Mouse (Mus musculus) large intestine, adult 2 months (tissue): Measurements from ENCODE around the gene Pramel6. TPM values are rescaled to one million over a fixed set of nuclear protein-coding genes. Genes with fewer than 3 reads are reported as not detected.
"Not testable (repeated sequence)": the region's sequence is repeated elsewhere in the genome, so short reads cannot be mapped to it uniquely, and the experiment has no call there.

Experiments used
- DNase-seq: peaks from one replicate; pipeline ENCODE4 v3.0.0-alpha.2; 2012; ENCODE audit warnings: low read depth, low spot score
- WGBS: fragments of 180-500 bp; shearing (Covaris S2); methylation state at CpG from one replicate; pipeline ENCODE4 v1.1.7; 2018; 5-methylcytosine and 5-hydroxymethylcytosine counted together
- polyA plus RNA-seq: library from polyadenylated mRNA; depleted of rRNA; stranded (reverse); fragments of >200 nt; gene quantifications from 2 replicates; pipeline ENCODE4 v1.2.3, GENCODE M21; 2012; rRNA removed

Pramel6 gene
- not detected in 2 replicates for polyA plus RNA-seq

- no peak for DNase-seq
- WGBS: 80% methylated on average over 6 of the region's 6 CpGs
These were observed at the start of gene Pramel6 for GRCm38 (mm10) chr2:87506265-87506664. Gene Pramel6 (plus strand): TSS chr2:87506565.

DNA sequence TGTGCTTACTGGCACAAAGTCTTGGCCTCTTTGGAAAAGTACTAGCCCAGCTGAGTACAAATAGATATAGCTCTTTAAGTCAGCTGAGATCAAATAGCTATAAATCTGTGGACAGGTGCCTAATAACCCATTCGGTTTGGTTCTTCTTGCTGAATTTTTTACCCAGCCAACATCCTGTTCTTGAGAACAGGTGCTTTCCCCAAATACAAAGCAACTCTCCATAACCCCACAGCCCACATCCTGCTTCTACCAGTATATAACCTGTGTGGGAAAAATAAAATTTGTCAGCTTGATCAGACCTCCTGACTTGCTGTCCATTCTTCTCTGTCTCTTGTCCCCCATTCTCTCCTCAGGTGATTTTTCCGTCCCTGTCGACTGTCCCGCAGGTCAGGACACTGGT is 44.6 kb upstream of the Pramel6 start:
- 86% methylated on average over 4 of the region's 4 CpGs for WGBS
- no peak for DNase-seq

DNA sequence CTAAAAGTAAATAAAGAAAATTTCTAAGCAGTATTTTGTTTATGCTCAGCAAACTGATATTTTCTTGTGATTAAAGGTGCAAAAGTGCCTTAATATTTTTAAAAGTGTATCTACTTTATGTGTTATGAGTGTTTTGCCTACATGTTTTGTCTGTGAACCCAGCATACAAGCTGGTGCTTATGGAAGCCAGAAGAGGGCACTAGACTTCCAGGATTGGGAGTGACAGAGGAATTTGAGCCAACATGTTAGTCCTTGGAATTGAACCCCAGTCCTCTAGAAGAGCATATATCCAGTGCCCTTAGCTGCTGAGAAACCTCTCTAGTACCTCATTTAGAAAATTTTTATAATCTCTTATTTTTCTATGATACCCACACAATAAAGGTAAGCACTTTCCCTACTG is 26.2 kb upstream of the Pramel6 start:
- DNase-seq: no peak

DNA sequence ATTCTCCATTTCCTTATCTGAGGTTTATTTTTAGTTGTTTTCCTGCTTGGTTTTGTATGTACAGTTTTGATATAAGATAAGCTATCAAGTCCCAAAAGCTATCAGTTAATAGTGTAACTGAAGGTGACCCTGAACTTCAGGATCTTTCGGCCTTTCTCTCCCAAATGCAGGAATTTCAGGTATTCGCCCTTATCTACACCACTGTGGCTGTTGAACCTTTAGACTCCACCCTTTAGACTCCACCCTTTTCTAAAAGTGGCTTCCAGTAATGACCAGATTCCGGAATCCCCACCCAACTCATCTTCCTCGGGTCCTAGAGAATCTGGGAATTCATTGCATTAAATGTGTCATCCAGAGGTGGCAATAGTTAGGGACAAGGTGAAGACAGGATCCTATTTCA is 25.2 kb upstream of the Pramel6 start:
- WGBS: 75% methylated on average over 4 of the region's 4 CpGs
- no peak for DNase-seq

DNA sequence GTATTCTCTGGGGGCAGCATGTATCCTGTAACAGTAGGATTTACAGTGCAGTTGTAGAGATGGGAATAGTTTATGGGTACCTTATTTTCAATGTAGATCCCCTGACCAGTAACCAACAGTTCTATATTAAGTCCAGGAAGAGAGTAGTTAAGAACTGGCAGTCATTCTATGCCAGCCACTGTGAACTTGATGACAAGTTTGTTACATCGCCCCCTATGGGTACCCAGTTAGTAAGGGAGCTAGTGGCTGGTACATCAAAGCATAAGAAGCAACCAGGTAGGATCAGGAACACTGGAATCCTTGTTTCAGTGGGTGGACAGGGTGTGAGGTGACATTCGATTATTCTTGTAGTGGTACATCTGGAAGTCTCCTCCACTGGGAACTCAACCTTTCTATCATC is 24.1 kb upstream of the Pramel6 start:
- no peak for DNase-seq
- WGBS: 63% methylated on average over 2 of the region's 2 CpGs

DNA sequence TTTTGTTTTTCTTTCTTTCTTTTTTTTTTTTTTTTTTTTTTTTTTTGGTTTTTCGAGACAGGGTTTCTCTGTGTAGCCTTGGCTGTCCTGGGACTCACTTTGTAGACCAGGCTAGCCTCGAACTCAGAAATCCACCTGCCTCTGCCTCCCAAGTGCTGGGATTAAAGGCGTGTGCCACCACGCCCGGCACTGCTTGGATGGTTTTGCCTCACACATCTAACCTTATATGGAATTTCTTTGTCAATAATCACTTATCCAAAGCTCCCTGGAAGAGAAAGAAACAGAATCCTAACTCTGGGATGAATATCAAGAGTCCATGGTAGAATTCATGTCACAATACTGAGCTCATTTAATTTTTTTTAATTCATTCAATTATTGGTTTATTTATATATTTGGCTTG is 9.4 kb upstream of the Pramel6 start, which contains the start of gene Pramel7:
Pramel7 (minus strand) TSS at position 101 of the 400 bp plus-strand sequence.
- WGBS: 87% methylated on average over 4 of the region's 5 CpGs
- DNase-seq: not testable (repeated sequence)

- 83% methylated on average over 2 of the region's 2 CpGs for WGBS
These were observed 8.7 kb downstream of the Pramel6 start for GRCm38 (mm10) chr2:87515046-87515445.

DNA sequence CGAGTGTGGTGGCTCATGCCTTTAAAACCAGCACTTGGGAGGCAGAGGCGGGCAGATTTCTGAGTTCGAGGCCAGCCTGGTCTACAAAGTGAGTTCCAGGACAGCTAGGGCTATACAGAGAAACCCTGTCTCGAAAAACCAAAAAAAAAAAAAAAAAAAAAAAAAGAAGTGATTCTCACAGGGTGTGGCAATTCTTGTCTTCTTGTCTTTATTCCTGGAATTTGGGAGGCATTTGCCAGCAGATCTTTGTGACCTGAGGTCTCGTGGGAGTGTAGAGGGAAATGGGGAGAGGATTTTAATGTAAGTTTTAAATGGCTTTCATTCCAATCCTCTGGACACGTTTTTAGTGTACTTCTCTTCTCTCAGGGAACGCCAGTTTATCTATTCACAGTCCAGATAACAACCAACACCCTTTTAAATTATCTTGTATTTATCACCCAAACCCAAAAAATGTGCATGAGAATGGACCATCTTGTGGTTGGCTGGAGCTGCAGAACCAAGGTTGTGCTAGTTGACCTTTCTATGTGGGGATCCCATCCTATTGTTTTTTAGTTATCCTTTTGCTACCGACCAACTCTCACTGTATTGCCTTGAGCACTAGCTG is 9.2 kb downstream of the Pramel6 start:
- no peak for DNase-seq
- WGBS: 66% methylated on average over 8 of the region's 8 CpGs

More at GRCm38 (mm10) chr2:87515046-87515445, 8.7 kb downstream of the Pramel6 start:
- no peak for DNase-seq

GRCm38 (mm10) chr2:87516581-87516980 is 10.2 kb downstream of the Pramel6 start:
- WGBS: 81% methylated on average over 3 of the region's 3 CpGs
- no peak for DNase-seq

DNA sequence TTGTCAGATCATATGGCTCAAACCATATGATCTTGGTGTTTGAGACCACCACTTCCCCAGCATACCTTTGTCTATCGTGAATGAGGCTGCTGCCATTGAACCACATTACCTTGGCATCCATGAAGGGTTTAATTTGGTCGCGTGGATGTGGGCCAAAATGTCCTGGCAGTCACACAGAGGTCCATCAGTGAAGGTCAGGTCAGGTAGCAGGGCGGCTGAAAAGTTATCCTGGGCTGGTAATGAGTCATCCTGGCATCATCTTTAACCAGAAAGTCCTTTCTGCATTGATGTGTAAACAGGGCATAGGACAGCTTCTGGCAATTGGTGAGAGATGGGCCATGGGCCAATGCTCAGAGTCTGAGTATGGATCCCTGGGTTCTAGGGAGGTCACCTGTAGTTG is 14.3 kb downstream of the Pramel6 start:
- 82% methylated on average over 4 of the region's 4 CpGs for WGBS
- no peak for DNase-seq

- 40% methylated on average over 39 of the region's 39 CpGs for WGBS
- not testable (repeated sequence) for DNase-seq
These were observed 19.7 kb downstream of the Pramel6 start for GRCm38 (mm10) chr2:87525899-87526616.

DNA sequence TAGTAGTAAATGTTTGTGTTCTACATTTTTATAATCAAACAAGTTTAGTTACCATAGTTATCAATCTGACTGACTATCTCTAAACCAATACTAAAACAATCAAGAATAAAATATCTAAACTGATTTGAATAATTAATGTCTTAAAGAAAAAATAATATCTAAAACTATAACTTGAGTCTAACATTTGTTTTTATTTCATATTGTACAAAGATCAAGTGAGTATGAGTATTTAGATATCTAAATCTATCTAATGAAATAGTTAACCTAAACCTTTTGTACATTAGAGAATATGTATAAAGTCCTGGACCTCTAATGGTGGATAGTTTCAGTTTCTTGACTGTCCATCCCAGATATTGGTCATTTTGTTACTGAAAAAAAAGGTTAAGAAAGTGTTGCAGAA is 25.1 kb downstream of the Pramel6 start, which contains the start of gene Olfr153:
Olfr153 (plus strand) TSS at position 301 of the 400 bp plus-strand sequence.
- DNase-seq: no peak

GRCm38 (mm10) chr2:87534826-87535225 is 28.5 kb downstream of the Pramel6 start:
- DNase-seq: no peak
- WGBS: 54% methylated on average over 2 of the region's 2 CpGs

DNA sequence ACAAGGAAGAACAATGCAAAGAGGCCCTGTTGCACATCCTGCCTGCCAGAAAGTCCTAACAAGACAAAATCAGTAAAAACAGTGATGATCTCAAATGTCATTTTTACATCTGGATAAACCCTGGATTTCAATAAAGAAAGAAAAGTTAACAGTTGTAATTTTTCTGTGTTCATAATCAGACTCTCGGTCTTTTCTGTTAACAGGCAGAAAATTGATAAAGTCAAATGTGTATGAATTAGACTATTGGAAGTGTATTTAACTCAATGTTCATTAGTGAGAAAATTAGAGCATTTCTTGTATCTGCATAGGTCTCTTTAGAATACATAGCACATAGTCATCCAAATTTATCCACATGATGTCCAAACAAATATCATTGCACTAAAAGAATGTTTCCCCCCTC is 39.1 kb downstream of the Pramel6 start, which contains the start of gene Olfr1128:
Olfr1128 (minus strand) TSS at position 101 of the 400 bp plus-strand sequence.
- WGBS: 70% methylated on average over 1 of the region's 1 CpGs
- no peak for DNase-seq

Other genes with a start within 250 kb of the Pramel6 start
- not detected in 2 replicates for gene Olfr1116, start 239.0 kb upstream of the Pramel6 start, polyA plus RNA-seq
- gene Olfr1118, start 199.0 kb upstream of the Pramel6 start, polyA plus RNA-seq: not detected in 2 replicates
- not detected in 2 replicates for gene Olfr1120, start 151.8 kb upstream of the Pramel6 start, polyA plus RNA-seq
- gene Olfr1121, start 136.7 kb upstream of the Pramel6 start, polyA plus RNA-seq: not detected in 2 replicates
- gene Olfr1122, start 120.7 kb upstream of the Pramel6 start, polyA plus RNA-seq: not detected in 2 replicates
- not detected in 2 replicates for gene Olfr1123, start 89.9 kb upstream of the Pramel6 start, polyA plus RNA-seq
- not detected in 2 replicates for gene Olfr1124, start 76.3 kb upstream of the Pramel6 start, polyA plus RNA-seq
- not detected in 2 replicates for gene Olfr1126, start 52.6 kb upstream of the Pramel6 start, polyA plus RNA-seq
- not detected in 2 replicates for gene Pramel7, start 9.5 kb upstream of the Pramel6 start, polyA plus RNA-seq
- not detected in 2 replicates for gene Olfr153, start 25.2 kb downstream of the Pramel6 start, polyA plus RNA-seq
- not detected in 2 replicates for gene Olfr1128, start 39.0 kb downstream of the Pramel6 start, polyA plus RNA-seq
- not detected in 2 replicates for gene Olfr1129, start 67.3 kb downstream of the Pramel6 start, polyA plus RNA-seq
- not detected in 2 replicates for gene Olfr1130, start 99.6 kb downstream of the Pramel6 start, polyA plus RNA-seq
- not detected in 2 replicates for gene Olfr1131, start 120.5 kb downstream of the Pramel6 start, polyA plus RNA-seq
- gene Olfr1132, start 131.0 kb downstream of the Pramel6 start, polyA plus RNA-seq: not detected in 2 replicates
- not detected in 2 replicates for gene Olfr1133, start 140.8 kb downstream of the Pramel6 start, polyA plus RNA-seq
- gene Olfr1134, start 151.9 kb downstream of the Pramel6 start, polyA plus RNA-seq: not detected in 2 replicates
- gene Olfr1135, start 167.1 kb downstream of the Pramel6 start, polyA plus RNA-seq: not detected in 2 replicates
- not detected in 2 replicates for gene Olfr1136, start 187.4 kb downstream of the Pramel6 start, polyA plus RNA-seq
- gene Olfr1137, start 206.6 kb downstream of the Pramel6 start, polyA plus RNA-seq: not detected in 2 replicates
- not detected in 2 replicates for gene Olfr1138, start 233.4 kb downstream of the Pramel6 start, polyA plus RNA-seq
- gene Olfr1140, start 237.2 kb downstream of the Pramel6 start, polyA plus RNA-seq: not detected in 2 replicates
- not detected in 2 replicates for gene Olfr1141, start 247.4 kb downstream of the Pramel6 start, polyA plus RNA-seq